Mouse (Mus musculus) heart, embryonic 15.5 days (tissue): ENCODE results near the gene Rpl36al. TPM values are rescaled to one million over a fixed set of nuclear protein-coding genes. Genes with fewer than 3 reads are reported as not detected.

Source experiments
- ATAC-seq: fragments of 200-750 bp; cut with Nextera tagmentation; replicated peaks from 2 replicates; pipeline ENCODE4 v1.8.0; 2017; ENCODE audit warnings: low read depth, moderate TSS enrichment; ENCODE audit not compliant: insufficient number of reproducible peaks, insufficient read depth, low FRiP score
- H3K27ac ChIP-seq: fragments of 300-500 bp; sonication (generic); 2 replicates; pipeline ENCODE4 v1.5.1; 2015; ENCODE audit warnings: mild to moderate bottlenecking, inconsistent platforms
- H3K27me3 ChIP-seq: fragments of 300-500 bp; sonication (generic); 2 replicates; pipeline ENCODE4 v1.6.1; 2015; ENCODE audit warnings: inconsistent platforms
- H3K36me3 ChIP-seq: fragments of 300-500 bp; sonication (generic); 2 replicates; pipeline ENCODE4 v1.6.1; 2015; ENCODE audit warnings: mild to moderate bottlenecking, inconsistent platforms
- H3K4me1 ChIP-seq: fragments of 300-500 bp; sonication (generic); replicated peaks from 2 replicates; pipeline ENCODE4 v1.6.1; 2015; ENCODE audit warnings: inconsistent platforms
- H3K4me2 ChIP-seq: fragments of 300-500 bp; sonication (generic); 2 replicates; pipeline ENCODE4 v1.6.1; 2015; ENCODE audit warnings: inconsistent platforms, mild to moderate bottlenecking, moderate library complexity
- H3K4me3 ChIP-seq: fragments of 300-500 bp; sonication (generic); 2 replicates; pipeline ENCODE4 v1.5.1; 2015; ENCODE audit warnings: mild to moderate bottlenecking, inconsistent platforms
- H3K9ac ChIP-seq: fragments of 300-500 bp; sonication (generic); 2 replicates; pipeline ENCODE4 v1.6.1; 2015; ENCODE audit warnings: mild to moderate bottlenecking, inconsistent platforms
- H3K9me3 ChIP-seq: fragments of 300-500 bp; sonication (generic); replicated peaks from 2 replicates; pipeline ENCODE4 v1.6.1; 2016; ENCODE audit warnings: inconsistent platforms
- WGBS: fragments of 180-500 bp; shearing (Covaris S2); methylation state at CpG from one replicate; pipeline ENCODE4 v1.1.7; 2015; ENCODE audit warnings: mixed read lengths; 5-methylcytosine and 5-hydroxymethylcytosine counted together
- polyA plus RNA-seq: library from polyadenylated mRNA; unstranded; fragments of >200 nt; fragmentation: Nextera tagmentation; extraction: Ambion mirVana; gene quantifications from 2 replicates; pipeline ENCODE4 v1.2.1, GENCODE M21; 2015

Rpl36al gene
- polyA plus RNA-seq, 1 experiment from 2014 or later = 496 TPM

DNA sequence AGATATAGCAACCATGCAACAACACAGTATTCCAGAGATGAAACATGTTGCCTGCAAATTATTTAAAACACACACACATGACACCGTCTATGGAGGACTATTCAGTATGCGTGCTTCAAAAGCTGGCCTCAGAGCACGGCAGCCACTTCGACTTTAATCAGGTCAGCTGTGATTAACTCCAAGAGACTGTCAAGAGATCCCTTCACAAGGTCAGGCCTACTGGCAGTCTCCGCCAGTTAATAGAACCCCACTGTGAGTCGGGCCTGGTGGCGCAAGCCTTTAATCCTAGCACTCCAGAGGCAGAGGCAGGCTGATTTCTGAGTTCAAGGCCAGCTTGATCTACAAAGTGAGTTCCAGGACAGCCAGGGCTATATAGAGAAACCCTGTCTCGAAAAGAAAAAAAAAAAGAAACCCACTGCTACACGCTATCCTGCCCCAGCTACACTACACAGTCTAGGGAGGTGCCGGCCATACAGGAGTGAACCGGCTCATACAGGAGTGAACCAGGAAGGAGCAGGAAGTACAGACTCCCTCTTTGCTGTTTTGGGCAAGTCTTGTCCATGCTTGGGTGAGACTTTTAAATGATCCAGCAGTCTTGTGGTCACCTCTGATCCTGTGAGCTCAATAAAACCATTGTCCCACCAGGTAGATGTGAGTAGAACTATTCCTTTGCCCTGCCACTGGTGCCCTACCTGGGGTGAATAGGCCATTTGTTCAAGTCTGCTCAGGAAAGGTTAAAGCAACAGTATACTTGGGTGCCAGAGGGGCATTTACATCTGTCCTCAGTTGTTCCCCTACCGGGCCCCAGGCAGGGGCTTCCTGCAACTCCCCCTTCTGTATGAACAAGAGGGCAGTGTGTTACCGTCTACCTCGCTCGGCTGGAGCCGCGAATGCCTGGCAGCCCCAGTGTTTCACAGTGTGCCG lies 26.4 kb upstream of the Rpl36al start:
- Histone ChIP-seq H3K27ac (0 out of 2 replicates have a peak overlapping the region, but pooled peaks have one; percentile 12), H3K9ac (no peak overlapping the region), H3K4me2 (no peak overlapping the region), H3K27me3 (no peaks in the 10 kb centered on the region), H3K4me1 (peaks cover 5% of the 10 kb centered on the region; the same call in 1 of the 2 replicates), H3K4me3 (no peak overlapping the region), H3K9me3 (no peaks in the 10 kb centered on the region), H3K36me3 (peaks cover 40% of the 10 kb centered on the region)
- 84% methylated on average over 18 of the region's 18 CpGs for WGBS
- ATAC-seq = no peak

- H3K9ac ChIP-seq = no peak overlapping the region
Measured at GRCm38 (mm10) chr12:69208520-69208919, 24.6 kb upstream of the Rpl36al start.

DNA sequence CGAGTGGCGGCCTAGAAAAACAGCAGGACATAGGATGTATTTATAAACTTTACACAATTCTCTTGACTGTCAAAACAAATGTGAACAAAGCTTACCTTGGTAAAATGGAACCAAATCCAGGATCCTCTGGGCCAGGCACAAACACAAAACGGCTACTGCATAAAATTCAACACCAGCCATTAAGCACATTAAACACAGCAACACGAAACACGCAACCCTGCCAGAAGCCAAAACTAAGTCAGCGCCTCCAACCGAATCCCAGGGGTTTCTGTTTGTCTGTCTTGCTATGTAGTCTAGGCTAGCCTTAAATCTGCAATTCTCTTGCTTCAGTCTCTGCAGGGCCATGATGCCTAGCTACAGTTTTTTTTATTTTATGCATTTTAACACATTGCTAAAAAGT lies 24.0 kb upstream of the Rpl36al start:
- 90% methylated on average over 7 of the region's 7 CpGs for WGBS
- Histone ChIP-seq H3K27ac (no peak overlapping the region), H3K4me1 (peaks cover 5% of the 10 kb centered on the region; the same call in 1 of the 2 replicates), H3K9ac (no peak overlapping the region), H3K9me3 (no peaks in the 10 kb centered on the region), H3K4me3 (no peak overlapping the region), H3K36me3 (peaks cover 27% of the 10 kb centered on the region), H3K27me3 (no peaks in the 10 kb centered on the region), H3K4me2 (no peak overlapping the region)
- no peak for ATAC-seq

More at GRCm38 (mm10) chr12:69208520-69208919, 24.6 kb upstream of the Rpl36al start:
- no peak overlapping the region for H3K27ac ChIP-seq
- H3K36me3 ChIP-seq = peaks cover 31% of the 10 kb centered on the region
- WGBS = 88% methylated on average over 2 of the region's 2 CpGs
- peaks cover 5% of the 10 kb centered on the region; the same call in 1 of the 2 replicates for H3K4me1 ChIP-seq
- H3K4me3 ChIP-seq = no peak overlapping the region
- ATAC-seq = no peak
- no peak overlapping the region for H3K4me2 ChIP-seq
- H3K27me3 ChIP-seq = no peaks in the 10 kb centered on the region
- no peaks in the 10 kb centered on the region for H3K9me3 ChIP-seq

DNA sequence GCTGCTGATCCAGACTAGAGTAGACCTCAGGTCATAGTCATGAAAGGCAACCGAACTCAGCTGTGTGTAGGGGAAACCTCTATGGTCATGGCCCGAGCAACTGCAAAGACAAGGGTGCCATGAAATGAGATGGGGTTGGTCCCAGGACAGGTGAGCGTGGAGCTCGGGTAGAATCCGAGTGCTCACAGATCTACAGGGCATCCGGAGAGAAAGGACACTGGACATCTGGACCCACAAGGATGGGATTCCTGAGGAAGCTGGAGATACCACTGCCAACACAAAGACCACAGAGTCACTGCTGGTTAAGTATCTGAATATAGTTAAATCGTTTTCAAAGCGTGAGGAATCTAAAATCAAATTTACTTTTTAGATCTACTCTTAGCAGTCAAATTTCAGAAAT lies 23.5 kb upstream of the Rpl36al start:
- WGBS = 91% methylated on average over 8 of the region's 8 CpGs
- no peak overlapping the region for H3K9ac ChIP-seq
- no peak overlapping the region for H3K4me3 ChIP-seq
- H3K27ac ChIP-seq = no peak overlapping the region
- peaks cover 5% of the 10 kb centered on the region; the same call in 1 of the 2 replicates for H3K4me1 ChIP-seq
- no peak for ATAC-seq
- peaks cover 25% of the 10 kb centered on the region for H3K36me3 ChIP-seq
- H3K27me3 ChIP-seq = no peaks in the 10 kb centered on the region
- no peaks in the 10 kb centered on the region for H3K9me3 ChIP-seq
- no peak overlapping the region for H3K4me2 ChIP-seq

DNA sequence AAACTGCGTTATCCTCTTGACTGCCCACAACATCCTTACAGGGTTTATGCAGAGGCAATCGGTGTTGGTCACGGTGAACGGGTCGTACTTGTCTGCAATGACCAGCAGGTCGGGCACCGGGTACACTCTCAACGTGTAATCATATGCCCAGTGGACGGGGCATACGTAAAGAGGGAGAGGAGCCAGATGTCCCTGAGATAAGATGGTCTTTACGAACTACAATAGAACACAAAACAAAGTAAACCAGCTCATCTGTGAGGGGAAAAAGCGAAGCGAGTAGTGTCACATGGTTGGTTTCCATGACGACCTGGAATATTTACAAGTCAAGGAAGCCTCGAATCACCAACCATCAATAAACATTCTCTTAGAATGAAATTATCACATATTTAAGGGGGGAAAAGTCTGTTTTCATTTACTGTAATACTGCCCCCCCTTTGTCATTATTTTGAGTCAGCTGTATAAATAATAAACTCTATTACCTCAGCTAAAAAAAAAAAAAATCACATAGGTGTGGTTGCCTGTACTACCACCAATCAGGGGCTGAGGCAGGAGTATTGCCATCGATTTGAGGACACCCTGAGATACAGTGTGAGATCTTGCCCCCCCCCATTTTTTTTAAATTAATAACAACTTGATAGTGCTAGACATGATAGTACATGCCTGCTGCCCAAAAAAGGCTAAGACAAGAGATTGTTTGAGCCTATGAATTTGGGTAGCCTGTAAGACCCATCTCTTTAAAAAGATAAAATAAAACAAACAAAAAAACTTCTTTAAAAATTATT lies 20.4 kb upstream of the Rpl36al start, which contains the start of gene Gm49384:
Gene Gm49384, minus strand, starts transcription at position 216 of the 782 bp plus-strand sequence.
- H3K36me3 ChIP-seq = peaks cover 33% of the 10 kb centered on the region
- WGBS = 85% methylated on average over 16 of the region's 16 CpGs

GRCm38 (mm10) chr12:69198985-69199384 lies 15.1 kb upstream of the Rpl36al start:
- Histone ChIP-seq H3K9ac (no peak overlapping the region), H3K4me3 (no peak overlapping the region), H3K36me3 (peaks cover 18% of the 10 kb centered on the region), H3K4me2 (peak overlapping the region; percentile 94), H3K27ac (no peak overlapping the region), H3K9me3 (no peaks in the 10 kb centered on the region), H3K27me3 (no peaks in the 10 kb centered on the region), H3K4me1 (peaks cover 23% of the 10 kb centered on the region)
- ATAC-seq = no peak

More for the DNA sequence above, 20.4 kb upstream of the Rpl36al start, which contains the start of gene Gm49384:
- Histone ChIP-seq H3K27me3 (no peaks in the 10 kb centered on the region), H3K4me1 (peaks cover 3% of the 10 kb centered on the region; the same call in 1 of the 2 replicates), H3K27ac (no peak within 1 kb of the TSS), H3K9me3 (no peaks in the 10 kb centered on the region), H3K4me2 (no peak within 1 kb of the TSS), H3K4me3 (no peak within 1 kb of the TSS), H3K9ac (no peak within 1 kb of the TSS)
- ATAC-seq = no peak

GRCm38 (mm10) chr12:69198164-69198535 lies 14.3 kb upstream of the Rpl36al start, which contains the start of gene Dnaaf2:
Dnaaf2 (minus strand) TSS chr12:69198429.
- Histone ChIP-seq H3K27ac (peak within 1 kb of the TSS; percentile 93), H3K9me3 (no peaks in the 10 kb centered on the region), H3K4me2 (peak within 1 kb of the TSS; percentile 94), H3K36me3 (peaks cover 18% of the 10 kb centered on the region), H3K4me1 (peaks cover 23% of the 10 kb centered on the region), H3K4me3 (peak within 1 kb of the TSS; percentile 85), H3K9ac (peak within 1 kb of the TSS; percentile 85), H3K27me3 (no peaks in the 10 kb centered on the region)
- under 1% methylated on average over 18 of the region's 18 CpGs for WGBS
- peak; percentile 26; the same call in 1 of the 2 replicates for ATAC-seq

DNA sequence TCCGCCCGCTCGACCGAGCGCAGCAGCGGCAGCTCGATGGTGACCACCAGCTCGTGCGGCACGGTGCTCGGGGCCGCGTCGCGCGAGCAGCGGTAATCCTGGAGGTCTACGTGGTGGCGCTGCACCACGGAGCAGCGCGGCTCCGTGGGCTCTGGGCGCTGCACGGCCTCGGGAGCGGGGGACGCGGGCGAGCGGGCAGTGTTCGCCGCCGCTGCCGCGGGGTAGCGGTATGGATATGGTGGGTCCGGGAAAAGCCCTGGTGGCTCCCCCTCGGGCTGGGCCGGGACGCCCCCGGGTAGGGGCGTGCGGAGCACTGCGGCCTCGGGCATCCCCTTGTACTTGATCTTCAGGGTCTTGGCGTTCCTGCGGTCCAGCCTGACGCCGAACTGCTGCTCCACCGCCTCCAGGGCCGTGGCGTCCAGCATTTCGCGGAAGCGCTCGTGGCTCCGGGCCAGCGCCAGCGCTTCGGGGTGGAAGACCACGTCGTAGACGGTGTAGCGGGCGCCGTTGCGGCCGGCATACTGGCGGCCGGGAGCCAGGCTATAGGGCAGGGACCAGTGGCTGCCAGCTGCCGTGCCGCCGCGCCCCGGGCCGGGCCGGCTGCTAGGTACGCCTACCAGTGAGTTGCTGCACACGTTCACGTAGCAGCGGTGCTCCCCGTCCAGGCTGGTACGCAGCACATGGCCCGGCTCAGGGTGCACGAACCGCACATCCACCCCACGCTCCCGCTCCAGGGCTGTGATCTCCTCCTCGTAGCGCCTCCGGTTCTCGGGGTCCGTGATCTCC lies 13.7 kb upstream of the Rpl36al start:
- Histone ChIP-seq H3K4me1 (peaks cover 23% of the 10 kb centered on the region), H3K36me3 (peaks cover 18% of the 10 kb centered on the region), H3K9ac (peak overlapping the region; percentile 85), H3K27ac (peak overlapping the region; percentile 93), H3K4me3 (peak overlapping the region; percentile 85), H3K27me3 (no peaks in the 10 kb centered on the region), H3K4me2 (peak overlapping the region; percentile 94), H3K9me3 (no peaks in the 10 kb centered on the region)
- peak; percentile 71 for ATAC-seq
- under 1% methylated on average over 94 of the region's 94 CpGs for WGBS

- Histone ChIP-seq H3K4me1 (peaks cover 23% of the 10 kb centered on the region), H3K36me3 (peaks cover 16% of the 10 kb centered on the region), H3K9me3 (no peaks in the 10 kb centered on the region), H3K27me3 (no peaks in the 10 kb centered on the region), H3K27ac (peak within 1 kb of the TSS; percentile 93), H3K4me3 (peak within 1 kb of the TSS; percentile 85), H3K4me2 (peak within 1 kb of the TSS; percentile 94), H3K9ac (peak within 1 kb of the TSS; percentile 85)
- ATAC-seq = peak; percentile 57
- WGBS = under 1% methylated on average over 75 of the region's 75 CpGs
Measured at GRCm38 (mm10) chr12:69196444-69197377, 12.8 kb upstream of the Rpl36al start, which contains the start of gene Gm49383. Gm49383 (minus strand) TSS chr12:69197104.

- H3K36me3 ChIP-seq = peaks cover 10% of the 10 kb centered on the region
- H3K27me3 ChIP-seq = no peaks in the 10 kb centered on the region
- no peak overlapping the region for H3K9ac ChIP-seq
- no peak overlapping the region for H3K4me2 ChIP-seq
- ATAC-seq = no peak
- H3K4me1 ChIP-seq = peaks cover 7% of the 10 kb centered on the region
- WGBS = 92% methylated on average over 2 of the region's 2 CpGs
- H3K9me3 ChIP-seq = no peaks in the 10 kb centered on the region
- no peak overlapping the region for H3K4me3 ChIP-seq
- no peak overlapping the region for H3K27ac ChIP-seq
Measured at GRCm38 (mm10) chr12:69192637-69193036, 8.8 kb upstream of the Rpl36al start.
